Mouse (Mus musculus): ENCODE results near the gene Vmn1r172. TPM values are rescaled to one million over a fixed set of nuclear protein-coding genes. Genes with fewer than 3 reads are reported as not detected.
"Not testable (repeated sequence)": the region's sequence is repeated elsewhere in the genome, so short reads cannot be mapped to it uniquely, and the experiment has no call there.

The Vmn1r172 gene
- not detected in 2 replicates for polyA plus RNA-seq (2015; fragmentation: Nextera tagmentation; extraction: Ambion mirVana)

GRCm38 (mm10) chr7:23658016-23658415 is at the start of gene Vmn1r172:
Gene Vmn1r172 (plus strand): TSS chr7:23658316.
- WGBS, result 60% methylated on average over 2 of the region's 2 CpGs
- Histone ChIP-seq H3K4me1 (replicated peaks) (no peaks in the 10 kb centered on the region), H3K4me2 (replicated peaks) (no peak within 1 kb of the TSS), H3K27me3 (replicated peaks) (no peaks in the 10 kb centered on the region), H3K9me3 (no peaks in the 10 kb centered on the region), H3K27ac (no peak within 1 kb of the TSS), H3K4me3 (replicated peaks) (no peak within 1 kb of the TSS), H3K9ac (no peak within 1 kb of the TSS), H3K36me3 (no peaks in the 10 kb centered on the region)
- no peak for ATAC-seq

- H3K27ac ChIP-seq, result no peak within 1 kb of the TSS
- no peaks in the 10 kb centered on the region for H3K27me3 ChIP-seq (replicated peaks)
- H3K4me3 ChIP-seq (replicated peaks), result no peak within 1 kb of the TSS
- H3K9ac ChIP-seq, result no peak within 1 kb of the TSS
- H3K4me2 ChIP-seq (replicated peaks), result no peak within 1 kb of the TSS
- ATAC-seq, result no peak
- no peaks in the 10 kb centered on the region for H3K9me3 ChIP-seq
- no peaks in the 10 kb centered on the region for H3K36me3 ChIP-seq
- H3K4me1 ChIP-seq (replicated peaks), result no peaks in the 10 kb centered on the region
Observed at GRCm38 (mm10) chr7:23630422-23630821, 27.7 kb upstream of the Vmn1r172 start, which contains the start of gene Vmn1r171. Gene Vmn1r171 (plus strand): TSS chr7:23630722.

- H3K27ac ChIP-seq; H3K9ac ChIP-seq; H3K4me2 ChIP-seq (replicated peaks); ATAC-seq; H3K27me3 ChIP-seq (replicated peaks); H3K4me3 ChIP-seq (replicated peaks); H3K36me3 ChIP-seq; H3K9me3 ChIP-seq; H3K4me1 ChIP-seq (replicated peaks): not testable (repeated sequence)
- 56% methylated on average over 1 of the region's 1 CpGs for WGBS
Observed at GRCm38 (mm10) chr7:23700403-23700802, 42.3 kb downstream of the Vmn1r172 start, which contains the start of gene Vmn1r173. Gene Vmn1r173 (plus strand): TSS chr7:23700703.

Other genes with a start within 250 kb of the Vmn1r172 start
- not detected in 2 replicates for gene Vmn1r167, start 151.1 kb upstream of the Vmn1r172 start, polyA plus RNA-seq (2015; fragmentation: Nextera tagmentation; extraction: Ambion mirVana)
- gene Vmn1r168, start 118.6 kb upstream of the Vmn1r172 start, polyA plus RNA-seq (2015; fragmentation: Nextera tagmentation; extraction: Ambion mirVana), result not detected in 2 replicates
- not detected in 2 replicates for gene Vmn1r169, start 82.8 kb upstream of the Vmn1r172 start, polyA plus RNA-seq (2015; fragmentation: Nextera tagmentation; extraction: Ambion mirVana)
- gene Vmn1r170, start 52.1 kb upstream of the Vmn1r172 start, polyA plus RNA-seq (2015; fragmentation: Nextera tagmentation; extraction: Ambion mirVana), result not detected in 2 replicates
- gene Vmn1r171, start 27.6 kb upstream of the Vmn1r172 start, polyA plus RNA-seq (2015; fragmentation: Nextera tagmentation; extraction: Ambion mirVana), result not detected in 2 replicates
- not detected in 2 replicates for gene Vmn1r173, start 42.4 kb downstream of the Vmn1r172 start, polyA plus RNA-seq (2015; fragmentation: Nextera tagmentation; extraction: Ambion mirVana)
- gene Vmn1r174, start 94.0 kb downstream of the Vmn1r172 start, polyA plus RNA-seq (2015; fragmentation: Nextera tagmentation; extraction: Ambion mirVana), result not detected in 2 replicates
- not detected in 2 replicates for gene Vmn1r175, start 152.3 kb downstream of the Vmn1r172 start, polyA plus RNA-seq (2015; fragmentation: Nextera tagmentation; extraction: Ambion mirVana)
- not detected in 2 replicates for gene Vmn1r176, start 179.1 kb downstream of the Vmn1r172 start, polyA plus RNA-seq (2015; fragmentation: Nextera tagmentation; extraction: Ambion mirVana)
- gene Vmn1r177, start 208.1 kb downstream of the Vmn1r172 start, polyA plus RNA-seq (2015; fragmentation: Nextera tagmentation; extraction: Ambion mirVana), result not detected in 2 replicates
- not detected in 2 replicates for gene Vmn1r178, start 233.7 kb downstream of the Vmn1r172 start, polyA plus RNA-seq (2015; fragmentation: Nextera tagmentation; extraction: Ambion mirVana)

All from intestine, embryonic 15.5 days (tissue).